Mouse (Mus musculus) ES-E14 (cell line): ENCODE results near the gene Rbbp8nl.

Experiments used
- CHD2 ChIP-seq: IDR thresholded peaks from 2 replicates; pipeline ENCODE4 v1.6.1; 2014; ENCODE audit warnings: mild to moderate bottlenecking, low read depth, low read length, inconsistent platforms
- HCFC1 ChIP-seq: IDR thresholded peaks from 2 replicates; pipeline ENCODE4 v1.6.1; 2012; ENCODE audit warnings: low read length, inconsistent platforms, borderline replicate concordance; ENCODE audit not compliant: insufficient read depth
- MAFK ChIP-seq: IDR thresholded peaks from 2 replicates; pipeline ENCODE4 v1.6.1; 2014; ENCODE audit warnings: mild to moderate bottlenecking, low read depth, low read length, inconsistent platforms; ENCODE audit not compliant: insufficient read depth
- ZC3H11A ChIP-seq: IDR thresholded peaks from 2 replicates; pipeline ENCODE4 v1.6.1; 2012; ENCODE audit warnings: low read depth, mild to moderate bottlenecking, inconsistent platforms, low read length, borderline replicate concordance
- ZNF384 ChIP-seq: IDR thresholded peaks from 2 replicates; pipeline ENCODE4 v1.6.1; 2012; ENCODE audit warnings: low read depth, low read length, inconsistent platforms

DNA sequence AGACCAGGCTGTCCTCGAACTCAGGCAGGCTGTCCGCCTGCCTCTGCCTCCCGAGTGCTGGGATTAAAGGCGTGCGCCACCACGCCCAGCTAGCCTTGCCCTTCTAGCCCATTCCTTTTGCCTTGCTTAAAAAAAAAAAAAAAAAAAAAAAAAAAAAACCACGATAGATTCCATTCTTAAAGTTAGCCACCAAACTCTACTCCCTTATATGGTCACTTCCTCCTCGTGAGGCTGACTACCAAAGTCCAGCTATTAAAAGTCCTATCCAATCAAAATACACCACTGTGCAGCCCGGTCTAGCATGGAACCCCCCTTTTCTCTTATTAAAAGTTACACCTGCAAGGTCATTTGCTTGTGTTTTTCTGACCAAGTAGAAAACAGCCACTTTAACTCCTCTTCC is 34.0 kb downstream of the Rbbp8nl start:
- TF ChIP-seq ZC3H11A (no peak), CHD2 (no peak), HCFC1 (no peak), MAFK (no peak), ZNF384 (peak; percentile 89)
